Mouse (Mus musculus): ENCODE measurements around the gene Timm8b. TPM values are rescaled to one million over a fixed set of nuclear protein-coding genes. Genes with fewer than 3 reads are reported as not detected.

Gene Timm8b
- polyA plus RNA-seq, 1 experiment, result 98.1 TPM

GRCm38 (mm10) chr9:50602055-50602845 lies 1.5 kb upstream of the Timm8b start:
- Histone ChIP-seq H3K36me3 (ENCODE audit: control insufficient read depth, insufficient read depth, low read length) (peaks cover 37% of the 10 kb centered on the region), H3K27me3 (ENCODE audit: control insufficient read depth, insufficient read depth, low read length) (no peaks in the 10 kb centered on the region), H3K4me1 (ENCODE audit: control insufficient read depth, insufficient read depth, insufficient read length, low read length) (peaks cover 10% of the 10 kb centered on the region), H3K27ac (ENCODE audit: insufficient read depth, low read depth, low read length) (peak overlapping the region; percentile 82), H3K4me3 (ENCODE audit: low read depth, low read length) (peak overlapping the region; percentile 58)
- TF ChIP-seq CTCF (IDR thresholded peaks at IDR 0.05; ENCODE audit: extremely low read depth, insufficient read length, insufficient replicate concordance, low read depth, low read length) (no peak), POLR2A (IDR thresholded peaks at IDR 0.05; ENCODE audit: low read depth, low read length) (no peak)
- 27% methylated on average over 7 of the region's 7 CpGs for WGBS

- H3K27ac ChIP-seq (ENCODE audit: insufficient read depth, low read depth, low read length), result peak overlapping the region; percentile 78
- H3K27me3 ChIP-seq (ENCODE audit: control insufficient read depth, insufficient read depth, low read length), result no peaks in the 10 kb centered on the region
- H3K4me3 ChIP-seq (ENCODE audit: low read depth, low read length), result peak overlapping the region; percentile 85
- peaks cover 10% of the 10 kb centered on the region for H3K4me1 ChIP-seq (ENCODE audit: control insufficient read depth, insufficient read depth, insufficient read length, low read length)
- peaks cover 29% of the 10 kb centered on the region for H3K36me3 ChIP-seq (ENCODE audit: control insufficient read depth, insufficient read depth, low read length)
- under 1% methylated on average over 24 of the region's 24 CpGs for WGBS
- no peak for TF ChIP-seq CTCF (IDR thresholded peaks at IDR 0.05; ENCODE audit: extremely low read depth, insufficient read length, insufficient replicate concordance, low read depth, low read length)
Observed at GRCm38 (mm10) chr9:50603998-50604324, 251 bp downstream of the Timm8b start.

- Histone ChIP-seq H3K4me3 (ENCODE audit: low read depth, low read length) (peak overlapping the region; percentile 85), H3K36me3 (ENCODE audit: control insufficient read depth, insufficient read depth, low read length) (peaks cover 28% of the 10 kb centered on the region), H3K4me1 (ENCODE audit: control insufficient read depth, insufficient read depth, insufficient read length, low read length) (peaks cover 10% of the 10 kb centered on the region), H3K27me3 (ENCODE audit: control insufficient read depth, insufficient read depth, low read length) (no peaks in the 10 kb centered on the region), H3K27ac (ENCODE audit: insufficient read depth, low read depth, low read length) (peak overlapping the region; percentile 78)
- WGBS, result under 1% methylated on average over 6 of the region's 6 CpGs
- TF ChIP-seq POLR2A (IDR thresholded peaks at IDR 0.05; ENCODE audit: low read depth, low read length) (no peak), CTCF (IDR thresholded peaks at IDR 0.05; ENCODE audit: extremely low read depth, insufficient read length, insufficient replicate concordance, low read depth, low read length) (no peak)
Observed at GRCm38 (mm10) chr9:50604338-50604737, 628 bp downstream of the Timm8b start.

GRCm38 (mm10) chr9:50612115-50612514 lies 8.4 kb downstream of the Timm8b start:
- Histone ChIP-seq H3K4me3 (ENCODE audit: low read depth, low read length) (no peak overlapping the region), H3K27me3 (ENCODE audit: control insufficient read depth, insufficient read depth, low read length) (no peaks in the 10 kb centered on the region), H3K4me1 (ENCODE audit: control insufficient read depth, insufficient read depth, insufficient read length, low read length) (0 out of 2 replicates have a peak, but pooled peaks cover 2% of the 10 kb centered on the region), H3K27ac (ENCODE audit: insufficient read depth, low read depth, low read length) (no peak overlapping the region), H3K36me3 (ENCODE audit: control insufficient read depth, insufficient read depth, low read length) (peaks cover 45% of the 10 kb centered on the region)
- 86% methylated on average over 4 of the region's 4 CpGs for WGBS
- TF ChIP-seq POLR2A (IDR thresholded peaks at IDR 0.05; ENCODE audit: low read depth, low read length), result no peak
- no peak for TF ChIP-seq CTCF (IDR thresholded peaks at IDR 0.05; ENCODE audit: extremely low read depth, insufficient read length, insufficient replicate concordance, low read depth, low read length)

GRCm38 (mm10) chr9:50616161-50616560 lies 12.5 kb downstream of the Timm8b start:
- Histone ChIP-seq H3K4me1 (ENCODE audit: control insufficient read depth, insufficient read depth, insufficient read length, low read length) (no peaks in the 10 kb centered on the region), H3K27me3 (ENCODE audit: control insufficient read depth, insufficient read depth, low read length) (no peaks in the 10 kb centered on the region), H3K4me3 (ENCODE audit: low read depth, low read length) (peak overlapping the region; percentile 83), H3K27ac (ENCODE audit: insufficient read depth, low read depth, low read length) (peak overlapping the region; percentile 90; the same call in 1 of the 2 replicates), H3K36me3 (ENCODE audit: control insufficient read depth, insufficient read depth, low read length) (peaks cover 23% of the 10 kb centered on the region)
- TF ChIP-seq CTCF (IDR thresholded peaks at IDR 0.05; ENCODE audit: extremely low read depth, insufficient read length, insufficient replicate concordance, low read depth, low read length) (no peak), POLR2A (IDR thresholded peaks at IDR 0.05; ENCODE audit: low read depth, low read length) (no peak)
- 21% methylated on average over 11 of the region's 11 CpGs for WGBS

- H3K36me3 ChIP-seq (ENCODE audit: control insufficient read depth, insufficient read depth, low read length), result peaks cover 17% of the 10 kb centered on the region
- under 1% methylated on average over 81 of the region's 81 CpGs for WGBS
Observed at GRCm38 (mm10) chr9:50616766-50617603, 13.3 kb downstream of the Timm8b start, which contains the start of the genes Pih1d2 and Nkapd1. Pih1d2 (plus strand) TSS chr9:50617321. Nkapd1 (minus strand) TSS chr9:50617464.

More at GRCm38 (mm10) chr9:50616766-50617603, 13.3 kb downstream of the Timm8b start, which contains the start of the genes Pih1d2 and Nkapd1:
- H3K4me1 ChIP-seq (ENCODE audit: control insufficient read depth, insufficient read depth, insufficient read length, low read length), result no peaks in the 10 kb centered on the region
- peak within 1 kb of the TSS; percentile 83 for H3K4me3 ChIP-seq (ENCODE audit: low read depth, low read length)
- peak within 1 kb of the TSS; percentile 90 for H3K27ac ChIP-seq (ENCODE audit: insufficient read depth, low read depth, low read length)
- TF ChIP-seq POLR2A (IDR thresholded peaks at IDR 0.05; ENCODE audit: low read depth, low read length) (peak; percentile 27), CTCF (IDR thresholded peaks at IDR 0.05; ENCODE audit: extremely low read depth, insufficient read length, insufficient replicate concordance, low read depth, low read length) (no peak)
- H3K27me3 ChIP-seq (ENCODE audit: control insufficient read depth, insufficient read depth, low read length), result no peaks in the 10 kb centered on the region

Data from small intestine, adult 2 months (tissue).